Mouse (Mus musculus) liver, embryonic 11.5 days (tissue): ENCODE results near the gene Aar2. TPM values are rescaled to one million over a fixed set of nuclear protein-coding genes. Genes with fewer than 3 reads are reported as not detected.

Source experiments
- ATAC-seq: fragments of 200-750 bp; cut with Nextera tagmentation; replicated peaks from 2 replicates; pipeline ENCODE4 v1.8.0; 2017; ENCODE audit warnings: moderate number of reproducible peaks, mild to moderate bottlenecking, moderate TSS enrichment, moderate library complexity; ENCODE audit not compliant: low FRiP score
- DNase-seq: peaks from one replicate; pipeline ENCODE4 v3.0.0-alpha.2; 2017; ENCODE audit warnings: low spot score
- H3K27ac ChIP-seq: fragments of 300-500 bp; sonication (generic); 2 replicates; pipeline ENCODE4 v1.5.1; 2014; ENCODE audit warnings: mild to moderate bottlenecking, low read depth, low read length, control low read depth
- H3K27me3 ChIP-seq: fragments of 300-500 bp; sonication (generic); replicated peaks from 2 replicates; pipeline ENCODE4 v1.6.1; 2014; ENCODE audit warnings: low read length, mixed read lengths; ENCODE audit not compliant: control insufficient read depth, insufficient read depth
- H3K36me3 ChIP-seq: fragments of 300-500 bp; sonication (generic); 2 replicates; pipeline ENCODE4 v1.6.1; 2014; ENCODE audit warnings: mild to moderate bottlenecking, low read length, moderate library complexity, mixed read lengths; ENCODE audit not compliant: control insufficient read depth, insufficient read depth
- H3K4me1 ChIP-seq: fragments of 300-500 bp; sonication (generic); replicated peaks from 2 replicates; pipeline ENCODE4 v1.6.1; 2014; ENCODE audit warnings: low read length, mixed read lengths; ENCODE audit not compliant: control insufficient read depth, insufficient read depth
- H3K4me2 ChIP-seq: fragments of 300-500 bp; sonication (generic); 2 replicates; pipeline ENCODE4 v1.6.1; 2014; ENCODE audit warnings: mild to moderate bottlenecking, control low read depth, moderate library complexity
- H3K4me3 ChIP-seq: fragments of 300-500 bp; sonication (generic); 2 replicates; pipeline ENCODE4 v1.5.1; 2014; ENCODE audit warnings: low read depth, low read length, control low read depth
- H3K9ac ChIP-seq: fragments of 300-500 bp; sonication (generic); 2 replicates; pipeline ENCODE4 v1.6.1; 2014; ENCODE audit warnings: low read depth, low read length, control low read depth
- H3K9me3 ChIP-seq: fragments of 300-500 bp; sonication (generic); 2 replicates; pipeline ENCODE4 v1.6.1; 2016; ENCODE audit warnings: low read length, inconsistent platforms, mixed read lengths; ENCODE audit not compliant: control insufficient read depth
- WGBS: fragments of 180-500 bp; shearing (Covaris S2); extraction: QIAGEN DNeasy Blood & Tissue Kit; methylation state at CpG from one replicate; pipeline ENCODE4 v1.1.7; 2014; 5-methylcytosine and 5-hydroxymethylcytosine counted together
- polyA plus RNA-seq: library from polyadenylated mRNA; unstranded; fragments of >200 nt; fragmentation: Nextera tagmentation; extraction: Ambion mirVana; gene quantifications from 2 replicates; pipeline ENCODE4 v1.2.1, GENCODE M21; 2014

Aar2 gene
- polyA plus RNA-seq, 1 experiment from 2014 or later: 32.2 TPM

GRCm38 (mm10) chr2:156576850-156577587 is 29.6 kb downstream of the Aar2 start:
- Histone ChIP-seq H3K27ac (no peak overlapping the region), H3K9ac (no peak overlapping the region), H3K27me3 (no peaks in the 10 kb centered on the region), H3K4me3 (no peak overlapping the region), H3K36me3 (no peaks in the 10 kb centered on the region), H3K4me2 (no peak overlapping the region), H3K4me1 (no peaks in the 10 kb centered on the region), H3K9me3 (no peaks in the 10 kb centered on the region)
- WGBS: 81% methylated on average over 7 of the region's 7 CpGs
- DNase-seq (no peak), ATAC-seq (no peak)

- ATAC-seq (no peak), DNase-seq (no peak)
- no peak overlapping the region for H3K27ac ChIP-seq
- 71% methylated on average over 5 of the region's 5 CpGs for WGBS
- H3K9ac ChIP-seq: no peak overlapping the region
- peaks cover 5% of the 10 kb centered on the region; the same call in 1 of the 2 replicates for H3K27me3 ChIP-seq
- no peak overlapping the region for H3K4me3 ChIP-seq
- no peak overlapping the region for H3K4me2 ChIP-seq
- no peaks in the 10 kb centered on the region for H3K9me3 ChIP-seq
- no peaks in the 10 kb centered on the region for H3K36me3 ChIP-seq
- no peaks in the 10 kb centered on the region for H3K4me1 ChIP-seq
Measured at GRCm38 (mm10) chr2:156580507-156580906, 33.1 kb downstream of the Aar2 start.

- Histone ChIP-seq H3K27ac (no peak overlapping the region), H3K9ac (no peak overlapping the region), H3K4me3 (no peak overlapping the region), H3K27me3 (peaks cover 5% of the 10 kb centered on the region; the same call in 1 of the 2 replicates), H3K9me3 (no peaks in the 10 kb centered on the region), H3K4me2 (no peak overlapping the region), H3K36me3 (no peaks in the 10 kb centered on the region), H3K4me1 (no peaks in the 10 kb centered on the region)
- DNase-seq (no peak), ATAC-seq (no peak)
- WGBS: 70% methylated on average over 10 of the region's 10 CpGs
Measured at GRCm38 (mm10) chr2:156581244-156581643, 33.9 kb downstream of the Aar2 start.

GRCm38 (mm10) chr2:156582887-156583286 is 35.5 kb downstream of the Aar2 start:
- Histone ChIP-seq H3K9me3 (no peaks in the 10 kb centered on the region), H3K4me2 (no peak overlapping the region), H3K9ac (no peak overlapping the region), H3K36me3 (no peaks in the 10 kb centered on the region), H3K4me1 (no peaks in the 10 kb centered on the region), H3K4me3 (no peak overlapping the region), H3K27me3 (peaks cover 5% of the 10 kb centered on the region; the same call in 1 of the 2 replicates), H3K27ac (no peak overlapping the region)
- WGBS: 70% methylated on average over 10 of the region's 10 CpGs
- no peak for DNase-seq
- ATAC-seq: no peak

- DNase-seq (no peak), ATAC-seq (no peak)
- peaks cover 5% of the 10 kb centered on the region; the same call in 1 of the 2 replicates for H3K27me3 ChIP-seq
Measured at GRCm38 (mm10) chr2:156584154-156584796, 36.9 kb downstream of the Aar2 start.

GRCm38 (mm10) chr2:156584797-156585471 is 37.5 kb downstream of the Aar2 start:
- no peaks in the 10 kb centered on the region for H3K4me1 ChIP-seq

More at GRCm38 (mm10) chr2:156584154-156584796, 36.9 kb downstream of the Aar2 start:
- Histone ChIP-seq H3K27ac (no peak overlapping the region), H3K9ac (no peak overlapping the region), H3K4me2 (no peak overlapping the region), H3K9me3 (no peaks in the 10 kb centered on the region), H3K4me1 (no peaks in the 10 kb centered on the region), H3K4me3 (no peak overlapping the region), H3K36me3 (no peaks in the 10 kb centered on the region)
- WGBS: 53% methylated on average over 11 of the region's 11 CpGs

GRCm38 (mm10) chr2:156589481-156589880 is 42.1 kb downstream of the Aar2 start:
- Histone ChIP-seq H3K4me3 (no peak overlapping the region), H3K4me2 (no peak overlapping the region), H3K9me3 (no peaks in the 10 kb centered on the region), H3K9ac (no peak overlapping the region), H3K27me3 (no peaks in the 10 kb centered on the region), H3K4me1 (no peaks in the 10 kb centered on the region), H3K27ac (no peak overlapping the region), H3K36me3 (no peaks in the 10 kb centered on the region)
- ATAC-seq: no peak
- 90% methylated on average over 9 of the region's 9 CpGs for WGBS
- no peak for DNase-seq

More at GRCm38 (mm10) chr2:156584797-156585471, 37.5 kb downstream of the Aar2 start:
- H3K4me3 ChIP-seq: no peak overlapping the region
- no peak for ATAC-seq
- no peak overlapping the region for H3K9ac ChIP-seq
- peaks cover 5% of the 10 kb centered on the region; the same call in 1 of the 2 replicates for H3K27me3 ChIP-seq
- DNase-seq: no peak
- H3K9me3 ChIP-seq: no peaks in the 10 kb centered on the region
- H3K36me3 ChIP-seq: no peaks in the 10 kb centered on the region
- WGBS: 55% methylated on average over 14 of the region's 14 CpGs
- H3K27ac ChIP-seq: no peak overlapping the region
- H3K4me2 ChIP-seq: no peak overlapping the region

GRCm38 (mm10) chr2:156594987-156595490 is 47.7 kb downstream of the Aar2 start:
- Histone ChIP-seq H3K9ac (no peak overlapping the region), H3K4me2 (no peak overlapping the region), H3K27me3 (no peaks in the 10 kb centered on the region), H3K4me1 (no peaks in the 10 kb centered on the region), H3K27ac (no peak overlapping the region), H3K9me3 (no peaks in the 10 kb centered on the region), H3K36me3 (no peaks in the 10 kb centered on the region), H3K4me3 (no peak overlapping the region)
- no peak for DNase-seq
- ATAC-seq: no peak
- 65% methylated on average over 15 of the region's 15 CpGs for WGBS
